Mouse (Mus musculus): ENCODE data around the gene Dnase1. TPM values are rescaled to one million over a fixed set of nuclear protein-coding genes. Genes with fewer than 3 reads are reported as not detected.

The Dnase1 gene
- total and polyA plus RNA-seq, 3 experiments = 0.64 to 5.9 TPM; not detected in 1

DNA sequence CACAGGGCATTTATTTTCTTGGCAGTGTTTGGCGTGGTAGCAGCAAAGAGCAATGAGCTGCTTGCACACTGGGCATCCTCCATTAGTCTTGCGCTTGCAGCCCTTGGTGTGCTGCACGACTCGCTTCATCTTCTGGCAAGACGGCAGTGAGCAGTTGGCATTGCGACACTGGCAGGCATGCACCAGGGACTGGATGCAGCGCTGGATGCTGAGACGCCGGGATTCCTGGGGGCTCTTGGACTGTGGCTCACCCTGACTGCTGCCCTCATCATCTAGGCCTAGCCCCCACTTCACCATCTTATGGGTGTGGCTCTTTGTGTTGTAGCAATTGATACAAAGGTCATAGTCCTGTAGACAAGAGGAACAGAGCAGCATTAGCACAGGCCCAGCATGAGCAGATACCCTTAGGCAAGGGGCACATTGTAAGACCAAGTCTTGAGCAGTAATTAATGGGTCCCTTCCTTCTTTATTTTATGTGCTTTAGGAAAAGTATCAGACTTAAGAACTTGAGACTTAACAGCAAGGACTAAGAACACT is 49.2 kb downstream of the Dnase1 start:
- peaks cover 0 to 14% of the 10 kb centered on the region in 2 experiments; a peak in 2 of 4 replicates for H3K4me1 ChIP-seq (ENCODE audit: control insufficient read depth in 1 of 2, insufficient read depth in 2 of 2)
- H3K9ac ChIP-seq (ENCODE audit: insufficient read depth, low read depth) = no peak overlapping the region
- no peak overlapping the region for H3K27ac ChIP-seq (ENCODE audit: insufficient read depth, low read depth)
- no peaks in the 10 kb centered on the region for H3K9me3 ChIP-seq (replicated peaks; ENCODE audit: low read length)
- TF ChIP-seq USF1 (IDR thresholded peaks at IDR 0.05; ENCODE audit: low read depth, low read length) (no peak), ZKSCAN1 (IDR thresholded peaks at IDR 0.05; ENCODE audit: borderline replicate concordance, low read depth, low read length) (no peak), MYC (IDR thresholded peaks at IDR 0.05; ENCODE audit: low read depth, low read length) (no peak)
- no peak for DNase-seq (ENCODE audit: extremely low read depth)
- H3K79me2 ChIP-seq (replicated peaks; ENCODE audit: control insufficient read depth, extremely low read depth, insufficient read depth, poor library complexity, severe bottlenecking) = no peaks in the 10 kb centered on the region
- no peak overlapping the region for H3K4me3 ChIP-seq (replicated peaks in 1 of 3; ENCODE audit: low read depth in 2 of 3, low read length in 2 of 3, poor library complexity in 1 of 3)
- in situ Hi-C loops (cut with MboI; ENCODE audit: low pct_ligation_motif_present, low pct_unique_long_range_greater_than_20kb, low sequenced_read_pairs) = no loop called here
- H3K4me2 ChIP-seq (ENCODE audit: insufficient read depth, low read depth, poor library complexity, severe bottlenecking) = no peak overlapping the region
- dilution Hi-C loops (cut with MboI; ENCODE audit: extremely low pct_ligation_motif_present, extremely low pct_unique_long_range_greater_than_20kb, low sequenced_read_pairs) = no loop called here
- peaks cover 64 to 84% of the 10 kb centered on the region in 2 experiments for H3K36me3 ChIP-seq (replicated peaks in 1 of 2; ENCODE audit: control insufficient read depth in 1 of 2, insufficient read depth in 1 of 2, low read length in 1 of 2)
- no peaks in the 10 kb centered on the region for H3K27me3 ChIP-seq (replicated peaks)

DNA sequence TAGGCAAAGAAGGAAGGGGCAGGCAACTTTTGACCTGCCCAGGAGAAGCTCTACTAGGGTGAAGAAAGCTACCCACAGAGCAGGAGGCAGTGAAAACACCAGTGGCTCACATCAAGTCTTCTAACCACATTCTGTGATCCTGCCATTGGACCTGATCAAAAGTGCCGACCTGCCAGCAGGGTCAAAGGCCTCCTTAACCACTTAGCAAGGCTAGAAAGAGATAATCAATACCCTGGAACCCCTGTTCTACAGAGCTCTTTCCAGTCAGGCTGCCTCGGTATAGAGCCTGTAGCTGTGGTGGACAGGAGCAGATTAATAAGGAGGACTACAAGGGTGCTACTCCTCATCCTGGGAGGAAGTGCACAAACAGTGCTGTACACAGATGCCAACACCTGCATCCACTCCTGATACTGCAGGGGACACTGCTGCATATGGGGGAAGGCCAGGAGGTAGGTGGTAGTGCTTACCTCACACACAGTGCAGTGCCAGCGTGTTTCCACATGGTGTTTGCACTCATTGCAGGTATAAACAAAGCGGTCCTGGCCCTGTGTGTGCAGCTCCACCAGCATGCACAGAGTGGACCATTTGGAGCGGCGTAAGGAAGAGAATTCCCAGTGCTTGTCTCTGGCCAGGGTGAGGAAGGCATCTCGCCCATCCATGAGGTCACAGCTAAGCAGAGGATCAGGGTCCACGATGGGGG is 50.6 kb downstream of the Dnase1 start:
- dilution Hi-C loops (cut with MboI; ENCODE audit: extremely low pct_ligation_motif_present, extremely low pct_unique_long_range_greater_than_20kb, low sequenced_read_pairs) = no loop called here
- H3K4me2 ChIP-seq (ENCODE audit: insufficient read depth, low read depth, poor library complexity, severe bottlenecking) = no peak overlapping the region
- no peak overlapping the region for H3K27ac ChIP-seq (ENCODE audit: insufficient read depth, low read depth)

More for the DNA sequence above, 50.6 kb downstream of the Dnase1 start:
- no peaks in the 10 kb centered on the region for H3K79me2 ChIP-seq (replicated peaks; ENCODE audit: control insufficient read depth, extremely low read depth, insufficient read depth, poor library complexity, severe bottlenecking)
- peaks cover 74 to 89% of the 10 kb centered on the region in 2 experiments for H3K36me3 ChIP-seq (replicated peaks in 1 of 2; ENCODE audit: control insufficient read depth in 1 of 2, insufficient read depth in 1 of 2, low read length in 1 of 2)
- H3K4me1 ChIP-seq (ENCODE audit: control insufficient read depth in 1 of 2, insufficient read depth in 2 of 2) = no peaks in the 10 kb centered on the region
- no peaks in the 10 kb centered on the region for H3K27me3 ChIP-seq (replicated peaks)
- H3K9me3 ChIP-seq (replicated peaks; ENCODE audit: low read length) = no peaks in the 10 kb centered on the region
- DNase-seq (ENCODE audit: extremely low read depth) = no peak
- H3K9ac ChIP-seq (ENCODE audit: insufficient read depth, low read depth) = no peak overlapping the region
- no peak overlapping the region for H3K4me3 ChIP-seq (replicated peaks in 1 of 3; ENCODE audit: low read depth in 2 of 3, low read length in 2 of 3, poor library complexity in 1 of 3)
- in situ Hi-C loops (cut with MboI; ENCODE audit: low pct_ligation_motif_present, low pct_unique_long_range_greater_than_20kb, low sequenced_read_pairs) = no loop called here
- TF ChIP-seq MAFK (IDR thresholded peaks at IDR 0.05; ENCODE audit: insufficient replicate concordance, low read length) (no peak), E2F4 (IDR thresholded peaks at IDR 0.05; ENCODE audit: insufficient replicate concordance, low read depth, low read length) (no peak), NRF1 (IDR thresholded peaks at IDR 0.05; ENCODE audit: low read depth, low read length) (no peak), USF2 (conservative IDR thresholded peaks at IDR 0.05; ENCODE audit: low read depth, low read length) (no peak), SMC3 (IDR thresholded peaks at IDR 0.05; ENCODE audit: low read depth, low read length) (no peak), IRF4 (IDR thresholded peaks at IDR 0.05; ENCODE audit: low read depth, low read length) (no peak), CHD1 (IDR thresholded peaks at IDR 0.05; ENCODE audit: low read depth, low read length) (no peak), MAX (IDR thresholded peaks at IDR 0.05; ENCODE audit: low read length) (no peak), SIN3A (IDR thresholded peaks at IDR 0.05; ENCODE audit: low read length) (no peak)

Other genes with a start within 250 kb of the Dnase1 start
- not detected in 2 replicates for gene Olfr15, start 206.1 kb upstream of the Dnase1 start, total RNA-seq (2012; rRNA removed)
- not detected in 2 replicates for gene Olfr15, start 206.1 kb upstream of the Dnase1 start, total RNA-seq (2014; rRNA removed)
- not detected in 2 replicates for gene Olfr15, start 206.1 kb upstream of the Dnase1 start, polyA plus RNA-seq (2012; ENCODE audit: insufficient read length, low read depth)
- gene Zfp174, start 189.7 kb upstream of the Dnase1 start, total RNA-seq (2012; rRNA removed) = 0.59 and 0.98 TPM in 2 replicates
- gene Zfp174, start 189.7 kb upstream of the Dnase1 start, total RNA-seq (2014; rRNA removed) = 0.24 and 0.26 TPM in 2 replicates
- gene Zfp174, start 189.7 kb upstream of the Dnase1 start, polyA plus RNA-seq (2012; ENCODE audit: insufficient read length, low read depth) = 0.33 and 0.37 TPM in 2 replicates
- gene Naa60, start 164.6 kb upstream of the Dnase1 start, total RNA-seq (2012; rRNA removed) = 31.9 and 39.0 TPM in 2 replicates
- gene Naa60, start 164.6 kb upstream of the Dnase1 start, total RNA-seq (2014; rRNA removed) = 26.4 and 28.3 TPM in 2 replicates
- 67.2 and 81.5 TPM in 2 replicates for gene Naa60, start 164.6 kb upstream of the Dnase1 start, polyA plus RNA-seq (2012; ENCODE audit: insufficient read length, low read depth)
- 10.4 and 13.4 TPM in 2 replicates for gene Zfp597, start 152.4 kb upstream of the Dnase1 start, total RNA-seq (2012; rRNA removed)
- 17.5 and 17.8 TPM in 2 replicates for gene Zfp597, start 152.4 kb upstream of the Dnase1 start, total RNA-seq (2014; rRNA removed)
- gene Zfp597, start 152.4 kb upstream of the Dnase1 start, polyA plus RNA-seq (2012; ENCODE audit: insufficient read length, low read depth) = 10.5 and 11.0 TPM in 2 replicates
- 0.88 and 0.89 TPM in 2 replicates for gene Gm20695, start 152.3 kb upstream of the Dnase1 start, total RNA-seq (2012; rRNA removed)
- 1.2 and 1.7 TPM in 2 replicates for gene Gm20695, start 152.3 kb upstream of the Dnase1 start, total RNA-seq (2014; rRNA removed)
- not detected in 2 replicates for gene Gm20695, start 152.3 kb upstream of the Dnase1 start, polyA plus RNA-seq (2012; ENCODE audit: insufficient read length, low read depth)
- 11.9 TPM in 2 replicates for gene 1700037C18Rik, start 128.3 kb upstream of the Dnase1 start, total RNA-seq (2012; rRNA removed)
- gene 1700037C18Rik, start 128.3 kb upstream of the Dnase1 start, total RNA-seq (2014; rRNA removed) = 15.9 and 18.1 TPM in 2 replicates
- gene 1700037C18Rik, start 128.3 kb upstream of the Dnase1 start, polyA plus RNA-seq (2012; ENCODE audit: insufficient read length, low read depth) = 14.7 and 15.2 TPM in 2 replicates
- gene Cluap1, start 128.1 kb upstream of the Dnase1 start, total RNA-seq (2012; rRNA removed) = 33.7 and 37.6 TPM in 2 replicates
- 46.5 and 47.9 TPM in 2 replicates for gene Cluap1, start 128.1 kb upstream of the Dnase1 start, total RNA-seq (2014; rRNA removed)
- 47.0 and 56.1 TPM in 2 replicates for gene Cluap1, start 128.1 kb upstream of the Dnase1 start, polyA plus RNA-seq (2012; ENCODE audit: insufficient read length, low read depth)
- gene Nlrc3, start 60.3 kb upstream of the Dnase1 start, total RNA-seq (2012; rRNA removed) = 0.13 and 0.34 TPM in 2 replicates
- not detected in 2 replicates for gene Nlrc3, start 60.3 kb upstream of the Dnase1 start, total RNA-seq (2014; rRNA removed)
- 0.37 and 0.69 TPM in 2 replicates for gene Nlrc3, start 60.3 kb upstream of the Dnase1 start, polyA plus RNA-seq (2012; ENCODE audit: insufficient read length, low read depth)
- gene Slx4, start 33.2 kb upstream of the Dnase1 start, total RNA-seq (2012; rRNA removed) = 30.4 and 33.3 TPM in 2 replicates
- gene Slx4, start 33.2 kb upstream of the Dnase1 start, total RNA-seq (2014; rRNA removed) = 13.4 and 14.9 TPM in 2 replicates
- 40.2 and 47.4 TPM in 2 replicates for gene Slx4, start 33.2 kb upstream of the Dnase1 start, polyA plus RNA-seq (2012; ENCODE audit: insufficient read length, low read depth)
- 163 and 167 TPM in 2 replicates for gene Trap1, start 40.9 kb downstream of the Dnase1 start, total RNA-seq (2012; rRNA removed)
- 143 and 145 TPM in 2 replicates for gene Trap1, start 40.9 kb downstream of the Dnase1 start, total RNA-seq (2014; rRNA removed)
- 284 and 287 TPM in 2 replicates for gene Trap1, start 40.9 kb downstream of the Dnase1 start, polyA plus RNA-seq (2012; ENCODE audit: insufficient read length, low read depth)
- 16.8 and 18.8 TPM in 2 replicates for gene Crebbp, start 177.1 kb downstream of the Dnase1 start, total RNA-seq (2012; rRNA removed)
- 4.4 and 5.4 TPM in 2 replicates for gene Crebbp, start 177.1 kb downstream of the Dnase1 start, total RNA-seq (2014; rRNA removed)
- gene Crebbp, start 177.1 kb downstream of the Dnase1 start, polyA plus RNA-seq (2012; ENCODE audit: insufficient read length, low read depth) = 14.7 and 16.9 TPM in 2 replicates